Mouse (Mus musculus): ENCODE results near the gene Plekha7.

GRCm38 (mm10) chr7:116334669-116335038, 26.5 kb upstream of the Plekha7 start:
- TF ChIP-seq CTCF (IDR thresholded peaks at IDR 0.05; ENCODE audit: borderline replicate concordance, insufficient read depth, low read depth, low read length) (no peak), POLR2A (IDR thresholded peaks at IDR 0.05; ENCODE audit: borderline replicate concordance, insufficient read depth, low read length) (no peak)
